Mouse (Mus musculus) MEL (cell line): ENCODE results near the gene Coq10a.

ENCODE experiments used
- CTCF ChIP-seq, 3 experiments: IDR thresholded peaks in 2 of 3; conservative IDR thresholded peaks in 1 of 3; 2 replicates each; pipeline ENCODE4 v1.5.1; 2011 to 2012; ENCODE audit warnings: low read length in 3 of 3, low read depth in 2 of 3, mild to moderate bottlenecking in 2 of 3, improper control_type of control experiment in 1 of 3, inconsistent platforms in 1 of 3, mixed read lengths in 1 of 3, moderate library complexity in 1 of 3; ENCODE audit not compliant: control insufficient read depth in 1 of 3, insufficient read depth in 1 of 3, poor library complexity in 1 of 3, severe bottlenecking in 1 of 3
- E2F4 ChIP-seq: IDR thresholded peaks from 2 replicates; pipeline ENCODE4 v1.6.1; 2011; ENCODE audit warnings: low read depth, low read length, improper control_type of control experiment, borderline replicate concordance
- EP300 ChIP-seq, 2 experiments: IDR thresholded peaks; 2 replicates each; pipeline ENCODE4 v1.6.1; 2011; ENCODE audit warnings: improper control_type of control experiment in 2 of 2, low read length in 2 of 2, low read depth in 1 of 2, mild to moderate bottlenecking in 1 of 2
- ETS1 ChIP-seq: IDR thresholded peaks from 2 replicates; pipeline ENCODE4 v1.6.1; 2012; ENCODE audit warnings: low read depth, mild to moderate bottlenecking, inconsistent platforms, low read length, improper control_type of control experiment, moderate library complexity
- GABPA ChIP-seq: IDR thresholded peaks from 2 replicates; pipeline ENCODE4 v1.6.1; 2012; ENCODE audit warnings: low read depth, mild to moderate bottlenecking, inconsistent platforms, low read length, improper control_type of control experiment, moderate library complexity
- GATA1 ChIP-seq: IDR thresholded peaks from 2 replicates; pipeline ENCODE4 v1.6.1; 2011; ENCODE audit warnings: low read depth, low read length, improper control_type of control experiment
- MAX ChIP-seq: IDR thresholded peaks from 2 replicates; pipeline ENCODE4 v1.6.1; 2011; ENCODE audit warnings: low read length, improper control_type of control experiment
- NELFE ChIP-seq: IDR thresholded peaks from 2 replicates; pipeline ENCODE4 v1.6.1; 2011; ENCODE audit warnings: low read depth, low read length, improper control_type of control experiment
- POLR2A ChIP-seq, 2 experiments: IDR thresholded peaks; 2 replicates each; pipeline ENCODE4 v1.6.1; 2011 to 2012; ENCODE audit warnings: low read length in 2 of 2, mild to moderate bottlenecking in 2 of 2, control low read depth in 1 of 2, improper control_type of control experiment in 1 of 2, low read depth in 1 of 2, moderate library complexity in 1 of 2; ENCODE audit not compliant: control insufficient read depth in 1 of 2, insufficient read depth in 1 of 2, poor library complexity in 1 of 2
- TCF12 ChIP-seq: IDR thresholded peaks from 2 replicates; pipeline ENCODE4 v1.6.1; 2014; ENCODE audit warnings: low read depth, mild to moderate bottlenecking, inconsistent platforms, low read length, improper control_type of control experiment, moderate library complexity
- ZC3H11A ChIP-seq: IDR thresholded peaks from 2 replicates; pipeline ENCODE4 v1.6.1; 2012; ENCODE audit warnings: low read depth, mild to moderate bottlenecking, inconsistent platforms, low read length, improper control_type of control experiment
- ZNF384 ChIP-seq: IDR thresholded peaks from 2 replicates; pipeline ENCODE4 v1.6.1; 2012; ENCODE audit warnings: low read depth, mild to moderate bottlenecking, inconsistent platforms, low read length, improper control_type of control experiment

DNA sequence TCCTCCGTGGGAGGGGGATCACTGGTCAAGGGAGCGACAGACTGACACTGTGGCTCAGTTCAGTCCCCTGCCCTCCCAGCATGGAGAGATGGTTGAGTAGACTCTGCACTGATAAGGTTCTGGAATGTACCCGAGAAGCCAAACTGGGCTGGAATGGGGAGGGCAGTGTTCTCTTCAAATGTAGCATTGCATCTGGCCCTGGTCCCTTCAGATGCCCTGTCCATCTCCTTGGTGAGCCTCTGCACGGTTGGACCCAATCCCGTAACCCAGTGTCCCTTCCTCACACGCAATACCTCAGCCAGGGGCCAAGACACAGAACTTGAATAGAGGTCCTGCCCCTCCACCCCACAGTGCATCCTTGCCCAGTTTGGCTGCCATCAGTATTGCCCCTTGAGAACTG is 23.1 kb upstream of the Coq10a start:
- TF ChIP-seq EP300 (IDR thresholded peaks at IDR 0.05; ENCODE audit: low read depth in 1 of 2, low read length in 2 of 2) (no peak), POLR2A (IDR thresholded peaks at IDR 0.05; ENCODE audit: control insufficient read depth in 1 of 2, insufficient read depth in 1 of 2, low read depth in 1 of 2, low read length in 2 of 2, poor library complexity in 1 of 2) (no peak), CTCF (IDR thresholded peaks at IDR 0.05 in 2 of 3, conservative IDR thresholded peaks at IDR 0.05 in 1 of 3; ENCODE audit: control insufficient read depth in 1 of 3, insufficient read depth in 1 of 3, low read depth in 2 of 3, low read length in 3 of 3, poor library complexity in 1 of 3, severe bottlenecking in 1 of 3) (no peak), ZC3H11A (no peak), GATA1 (no peak), ZNF384 (no peak), ETS1 (no peak), TCF12 (no peak), NELFE (no peak), GABPA (no peak), MAX (no peak), E2F4 (no peak)
